Mouse (Mus musculus) spleen, postnatal 14 days (tissue): ENCODE results near the gene Gna12.

ENCODE experiments used
- DNase-seq, 2 experiments: peaks; one replicate each; pipeline ENCODE4 v3.0.0; 2021 to 2022; ENCODE audit warnings: low spot score in 2 of 2

The Gna12 gene

GRCm38 (mm10) chr5:140830314-140831063, at the start of gene Gna12:
TSS of gene Gna12 (minus strand) at chr5:140830431.
- DNase-seq: peak; percentile 94 to 96

- DNase-seq: no peak
Measured at GRCm38 (mm10) chr5:140878644-140879043, 48.4 kb upstream of the Gna12 start.

- DNase-seq: no peak
Measured at GRCm38 (mm10) chr5:140873736-140874307, 43.6 kb upstream of the Gna12 start.

- DNase-seq: no peak
Measured at GRCm38 (mm10) chr5:140873039-140873551, 42.9 kb upstream of the Gna12 start.

GRCm38 (mm10) chr5:140872532-140873038, 42.4 kb upstream of the Gna12 start:
- DNase-seq: no peak

GRCm38 (mm10) chr5:140871241-140871640, 41.0 kb upstream of the Gna12 start:
- DNase-seq: no peak

GRCm38 (mm10) chr5:140869034-140869433, 38.8 kb upstream of the Gna12 start:
- peak in 1 of 2 experiments; percentile 51 for DNase-seq

- no peak for DNase-seq
Measured at GRCm38 (mm10) chr5:140859730-140860129, 29.5 kb upstream of the Gna12 start.

GRCm38 (mm10) chr5:140858335-140858734, 28.1 kb upstream of the Gna12 start:
- no peak for DNase-seq

GRCm38 (mm10) chr5:140857432-140858154, 27.4 kb upstream of the Gna12 start:
- no peak for DNase-seq

- DNase-seq: no peak
Measured at GRCm38 (mm10) chr5:140855909-140856530, 25.8 kb upstream of the Gna12 start.

GRCm38 (mm10) chr5:140854700-140855099, 24.5 kb upstream of the Gna12 start:
- no peak for DNase-seq

GRCm38 (mm10) chr5:140853723-140854122, 23.5 kb upstream of the Gna12 start:
- no peak for DNase-seq

- DNase-seq: no peak
Measured at GRCm38 (mm10) chr5:140852435-140852996, 22.3 kb upstream of the Gna12 start.

GRCm38 (mm10) chr5:140847300-140847729, 17.1 kb upstream of the Gna12 start:
- no peak for DNase-seq

GRCm38 (mm10) chr5:140841942-140842341, 11.7 kb upstream of the Gna12 start:
- no peak for DNase-seq

GRCm38 (mm10) chr5:140831064-140831431, 817 bp upstream of the Gna12 start:
- no peak for DNase-seq

- DNase-seq: peak; percentile 17 to 39
Measured at GRCm38 (mm10) chr5:140829911-140830294, 328 bp downstream of the Gna12 start.

GRCm38 (mm10) chr5:140829081-140829910, 935 bp downstream of the Gna12 start:
- no peak for DNase-seq

GRCm38 (mm10) chr5:140828363-140828762, 1.9 kb downstream of the Gna12 start:
- DNase-seq: no peak

GRCm38 (mm10) chr5:140827896-140828295, 2.3 kb downstream of the Gna12 start:
- DNase-seq: no peak
